Mouse (Mus musculus) heart, postnatal 0 days (tissue): ENCODE results near the gene Fam198b. TPM values are rescaled to one million over a fixed set of nuclear protein-coding genes. Genes with fewer than 3 reads are reported as not detected.

Source experiments
- ATAC-seq: fragments of 200-750 bp; cut with Nextera tagmentation; 2 replicates; pipeline ENCODE4 v1.8.0; 2017; ENCODE audit warnings: low read depth, moderate number of reproducible peaks, moderate library complexity; ENCODE audit not compliant: insufficient read depth
- DNase-seq: peaks from one replicate; pipeline ENCODE4 v3.0.0-alpha.2; 2016; ENCODE audit warnings: low spot score
- H3K27ac ChIP-seq: fragments of 300-500 bp; sonication (generic); 2 replicates; pipeline ENCODE4 v1.5.1; 2014; ENCODE audit warnings: low read depth, mild to moderate bottlenecking
- H3K27me3 ChIP-seq: fragments of 300-500 bp; sonication (generic); 2 replicates; pipeline ENCODE4 v1.6.1; 2014; ENCODE audit warnings: low read length, mixed read lengths; ENCODE audit not compliant: control insufficient read depth, insufficient read depth
- H3K36me3 ChIP-seq: fragments of 300-500 bp; sonication (generic); replicated peaks from 2 replicates; pipeline ENCODE4 v1.6.1; 2014; ENCODE audit warnings: low read length, mixed read lengths; ENCODE audit not compliant: control insufficient read depth, insufficient read depth
- H3K4me1 ChIP-seq: fragments of 300-500 bp; sonication (generic); 2 replicates; pipeline ENCODE4 v1.6.1; 2014; ENCODE audit warnings: antibody characterized with exemption; ENCODE audit not compliant: control insufficient read depth, insufficient read depth
- H3K4me2 ChIP-seq: fragments of 300-500 bp; sonication (generic); 2 replicates; pipeline ENCODE4 v1.6.1; 2014; ENCODE audit warnings: low read depth, mild to moderate bottlenecking, low read length, moderate library complexity
- H3K4me3 ChIP-seq: fragments of 300-500 bp; sonication (generic); 2 replicates; pipeline ENCODE4 v1.5.1; 2014; ENCODE audit warnings: low read depth, low read length
- H3K9ac ChIP-seq: fragments of 300-500 bp; sonication (generic); replicated peaks from 2 replicates; pipeline ENCODE4 v1.6.1; 2014; ENCODE audit warnings: low read depth, low read length, mixed read lengths
- H3K9me3 ChIP-seq: fragments of 300-500 bp; sonication (generic); replicated peaks from 2 replicates; pipeline ENCODE4 v1.6.1; 2016; ENCODE audit warnings: low read length; ENCODE audit not compliant: control insufficient read depth
- CTCF ChIP-seq: IDR thresholded peaks from 2 replicates; pipeline ENCODE4 v1.5.1; 2016; ENCODE audit warnings: antibody characterized with exemption, control low read depth, low read depth
- EP300 ChIP-seq: IDR thresholded peaks from 2 replicates; pipeline ENCODE4 v1.6.1; 2016; ENCODE audit warnings: antibody characterized with exemption, low read depth
- WGBS: fragments of 180-500 bp; shearing (Covaris S2); extraction: QIAGEN DNeasy Blood & Tissue Kit; methylation state at CpG from one replicate; pipeline ENCODE4 v1.1.7; 2014; 5-methylcytosine and 5-hydroxymethylcytosine counted together
- polyA plus RNA-seq: library from polyadenylated mRNA; unstranded; fragments of >200 nt; fragmentation: Nextera tagmentation; extraction: Ambion mirVana; gene quantifications from 2 replicates; pipeline ENCODE4 v1.2.1, GENCODE M21; 2015
- total RNA-seq: library from RNA; depleted of rRNA; stranded (reverse); fragments of >200 nt; gene quantifications from 2 replicates; pipeline ENCODE4 v1.2.3, GENCODE M21; 2014; ENCODE audit warnings: low replicate concordance

Gene Fam198b
- total and polyA plus RNA-seq, 2 experiments from 2014 or later: 51.9 to 114 TPM

- 4% methylated on average over 19 of the region's 19 CpGs for WGBS
- no peak for TF ChIP-seq CTCF
- no peak for TF ChIP-seq EP300
- Histone ChIP-seq H3K4me2 (peak overlapping the region; percentile 80), H3K4me3 (peak overlapping the region; percentile 66), H3K27me3 (no peaks in the 10 kb centered on the region), H3K36me3 (no peaks in the 10 kb centered on the region), H3K9ac (peak overlapping the region; percentile 78), H3K4me1 (peaks cover 6% of the 10 kb centered on the region; the same call in 1 of the 2 replicates), H3K9me3 (no peaks in the 10 kb centered on the region), H3K27ac (peak overlapping the region; percentile 89)
- ATAC-seq: peak; percentile 32
- peak; percentile 65 for DNase-seq
These were observed 1.5 kb downstream of the Fam198b start for GRCm38 (mm10) chr3:79885686-79886356.

- peak overlapping the region; percentile 78 for H3K9ac ChIP-seq
- H3K27ac ChIP-seq: peak overlapping the region; percentile 89
- peak; percentile 57 for TF ChIP-seq CTCF
- 0 out of 2 replicates have a peak, but pooled peaks have one; percentile 15 for TF ChIP-seq EP300
- no peaks in the 10 kb centered on the region for H3K27me3 ChIP-seq
- no peaks in the 10 kb centered on the region for H3K36me3 ChIP-seq
- 45% methylated on average over 23 of the region's 23 CpGs for WGBS
- DNase-seq (no peak), ATAC-seq (peak; percentile 32; the same call in 1 of the 2 replicates)
- peak overlapping the region; percentile 66 for H3K4me3 ChIP-seq
- H3K9me3 ChIP-seq: no peaks in the 10 kb centered on the region
- peaks cover 6% of the 10 kb centered on the region; the same call in 1 of the 2 replicates for H3K4me1 ChIP-seq
- peak overlapping the region; percentile 80 for H3K4me2 ChIP-seq
These were observed 2.2 kb downstream of the Fam198b start for GRCm38 (mm10) chr3:79886357-79887091.

DNA sequence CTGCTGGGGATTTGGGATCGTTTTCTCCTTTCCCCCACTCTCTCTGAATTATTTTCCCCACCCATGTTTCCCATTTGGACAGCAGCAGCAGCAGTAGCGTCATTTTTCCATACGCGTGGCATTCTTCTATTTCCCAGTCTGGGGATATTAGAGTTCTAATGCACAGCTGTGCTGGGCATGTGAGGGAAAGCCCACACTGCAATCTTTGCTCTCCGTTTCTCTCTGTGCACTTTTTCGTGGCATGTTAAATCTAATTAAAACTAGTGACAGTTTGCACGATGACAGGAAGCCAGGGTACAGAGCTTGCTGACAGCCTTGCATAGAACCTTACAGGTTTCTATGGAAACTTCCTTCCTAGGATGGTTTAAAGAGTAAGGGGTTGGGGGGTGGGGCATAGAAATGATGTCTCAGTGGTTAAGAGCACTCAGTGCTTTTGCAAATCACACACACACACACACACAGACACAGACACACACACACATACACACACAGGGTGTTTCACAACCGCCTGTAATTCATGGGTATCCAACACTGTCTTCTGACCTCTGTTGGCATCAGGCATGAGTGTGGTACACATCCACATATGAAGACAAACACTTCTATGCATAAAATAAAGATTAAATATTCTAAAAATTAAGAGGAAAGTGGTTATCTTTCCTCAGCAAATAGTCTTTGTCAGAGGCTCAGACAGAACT lies 3.0 kb downstream of the Fam198b start:
- peak; percentile 6; the same call in 1 of the 2 replicates for TF ChIP-seq EP300
- TF ChIP-seq CTCF: no peak
- WGBS: 17% methylated on average over 8 of the region's 8 CpGs
- no peak for ATAC-seq

GRCm38 (mm10) chr3:79887966-79888365 lies 3.6 kb downstream of the Fam198b start:
- ATAC-seq: 0 out of 2 replicates have a peak, but pooled peaks have one; percentile 11
- peak overlapping the region; percentile 89 for H3K27ac ChIP-seq
- WGBS: 14% methylated on average over 2 of the region's 2 CpGs

More for the DNA sequence above, 3.0 kb downstream of the Fam198b start:
- peaks cover 6% of the 10 kb centered on the region; the same call in 1 of the 2 replicates for H3K4me1 ChIP-seq
- H3K27me3 ChIP-seq: no peaks in the 10 kb centered on the region
- H3K9ac ChIP-seq: peak overlapping the region; percentile 78
- no peak for DNase-seq
- peak overlapping the region; percentile 80 for H3K4me2 ChIP-seq
- H3K27ac ChIP-seq: peak overlapping the region; percentile 89
- H3K36me3 ChIP-seq: no peaks in the 10 kb centered on the region
- H3K9me3 ChIP-seq: no peaks in the 10 kb centered on the region
- peak overlapping the region; percentile 66 for H3K4me3 ChIP-seq

More at GRCm38 (mm10) chr3:79887966-79888365, 3.6 kb downstream of the Fam198b start:
- Histone ChIP-seq H3K4me1 (peaks cover 6% of the 10 kb centered on the region; the same call in 1 of the 2 replicates), H3K9me3 (no peaks in the 10 kb centered on the region), H3K4me3 (peak overlapping the region; percentile 66), H3K36me3 (no peaks in the 10 kb centered on the region), H3K9ac (peak overlapping the region; percentile 78), H3K4me2 (peak overlapping the region; percentile 80), H3K27me3 (no peaks in the 10 kb centered on the region)
- DNase-seq: no peak
- TF ChIP-seq EP300 (no peak), CTCF (no peak)
